Mouse (Mus musculus): ENCODE measurements around the gene Olfr510.

GRCm38 (mm10) chr7:108651806-108652205, 14.4 kb upstream of the Olfr510 start, which contains the start of gene Olfr509:
- TF ChIP-seq EP300 (IDR thresholded peaks at IDR 0.05; ENCODE audit: low read depth) (no peak), CTCF (IDR thresholded peaks at IDR 0.05; ENCODE audit: low read depth) (no peak)
